9 mouse cellular contexts compared by ENCODE assay signal in genomic region chr11:85838424-85839257, GRCm38 (mm10). TPM values are rescaled to one million over a fixed set of nuclear protein-coding genes. Genes with fewer than 3 reads are reported as not detected.
A peak's percentile ranks its signal among the peaks of the same experiment; 100 is the strongest.
DNase-seq lines count a peak whose midpoint lies in the region; ATAC-seq and TF ChIP-seq lines count a peak whose summit lies in the region.
"Had no signal": no experiment of that assay in that cellular context is flagged by ENCODE, and none has a peak within 500 bp of the region (broad histone marks: within the 10 kb centered on the region; RNA-seq: fewer than 3 reads in every experiment).

No protein-coding gene starts in this region.

- peaks cover 5% of the 10 kb centered on the region for H3K27me3 ChIP-seq in testis, adult 2 months (ENCODE audit: control insufficient read depth, insufficient read depth, low read length)
- H3K27me3 ChIP-seq in limb, embryonic 11.5 days (ENCODE audit: control insufficient read depth, insufficient read depth, low read length): peaks cover 67% of the 10 kb centered on the region

- DNase-seq in heart, adult 11 months: peak; percentile 75
- no peak for DNase-seq in heart, adult 9 months (ENCODE audit: low spot score in 2 of 2)
- no peak for DNase-seq in testis, postnatal 14 days (ENCODE audit: low spot score)
- DNase-seq in limb, embryonic 11.5 days (ENCODE audit: low spot score): no peak
- DNase-seq in frontal cortex, postnatal 36 days (ENCODE audit: low spot score in 2 of 2): no peak
- DNase-seq in ovary, postnatal 10 days (ENCODE audit: low spot score): no peak
- DNase-seq in right cerebral cortex, postnatal 25 days: no peak

- peak overlapping the region; percentile 39 for H3K4me3 ChIP-seq in testis, adult 2 months (ENCODE audit: control insufficient read depth, low read depth, low read length)
- H3K4me3 ChIP-seq in limb, embryonic 11.5 days (ENCODE audit: low read depth, low read length): peak overlapping the region; percentile 61

- H3K9me3 ChIP-seq in limb, embryonic 11.5 days (ENCODE audit: control insufficient read depth, low read length): no peaks in the 10 kb centered on the region; the same call in 1 of the 2 replicates

- 9% methylated on average over 20 of the region's 20 CpGs for WGBS in limb, embryonic 11.5 days

- no peaks in the 10 kb centered on the region for H3K36me3 ChIP-seq in testis, adult 2 months (ENCODE audit: control insufficient read depth, insufficient read depth, low read length)
- no peaks in the 10 kb centered on the region for H3K36me3 ChIP-seq in limb, embryonic 11.5 days (ENCODE audit: control insufficient read depth, insufficient read depth, low read length)

- TF ChIP-seq CTCF in testis, adult 2 months (IDR thresholded peaks at IDR 0.05; ENCODE audit: control insufficient read depth, insufficient read depth, insufficient replicate concordance, low read depth, low read length): no peak

- peak overlapping the region; percentile 90 for H3K4me2 ChIP-seq in limb, embryonic 11.5 days (ENCODE audit: low read depth, severe bottlenecking)

- ATAC-seq in limb, embryonic 11.5 days (ENCODE audit: insufficient number of reproducible peaks, low FRiP score, low TSS enrichment, low read depth): no peak

- no peak for TF ChIP-seq POLR2A in testis, adult 2 months (IDR thresholded peaks at IDR 0.05; ENCODE audit: control insufficient read depth, low read depth, low read length)

- peak overlapping the region; percentile 82 for H3K9ac ChIP-seq in limb, embryonic 11.5 days (ENCODE audit: low read length)

- peaks cover 46% of the 10 kb centered on the region for H3K4me1 ChIP-seq in testis, adult 2 months (ENCODE audit: control insufficient read depth, insufficient read depth, low read length)
- H3K4me1 ChIP-seq in limb, embryonic 11.5 days (ENCODE audit: control insufficient read depth, insufficient read depth, low read length): peaks cover 34% of the 10 kb centered on the region

- no peak overlapping the region for H3K27ac ChIP-seq in testis, adult 2 months (ENCODE audit: control insufficient read depth, insufficient read depth, low read depth, low read length)
- peak overlapping the region; percentile 72; the same call in 1 of the 2 replicates for H3K27ac ChIP-seq in limb, embryonic 11.5 days (replicated peaks; ENCODE audit: low read depth, low read length)

RNA-seq across cellular contexts. Expression of gene Tbx2, which starts 6.3 kb away (rescaled TPM):
- 2.3 and 4.0 TPM in 2 replicates for polyA plus RNA-seq in testis, adult 2 months (2012; rRNA removed)
- polyA plus RNA-seq in limb, embryonic 11.5 days (2014; fragmentation: Nextera tagmentation; extraction: Ambion mirVana): 11.3 and 14.9 TPM in 2 replicates

RNA-seq across cellular contexts. Expression of gene Gm11444, which starts 11.5 kb away (rescaled TPM):
- 5.7 and 8.4 TPM in 2 replicates for polyA plus RNA-seq in testis, adult 2 months (2012; rRNA removed)
- polyA plus RNA-seq in limb, embryonic 11.5 days (2014; fragmentation: Nextera tagmentation; extraction: Ambion mirVana): not detected in 2 replicates
- polyA plus RNA-seq: brain, embryonic 14.5 days had no signal

RNA-seq across cellular contexts. Expression of gene Tbx4, which starts 47.6 kb away (rescaled TPM):
- 0.61 TPM in 2 replicates for polyA plus RNA-seq in testis, adult 2 months (2012; rRNA removed)
- polyA plus RNA-seq in limb, embryonic 11.5 days (2014; fragmentation: Nextera tagmentation; extraction: Ambion mirVana): 36.3 and 36.7 TPM in 2 replicates

Comparison
In these comparisons a context has a peak if more than half of its experiments do, and no peak if none do; other contexts are left out.
1. RNA of gene Tbx4, which starts 47.6 kb away (polyA plus RNA-seq): 36.3 to 36.7 TPM in limb, embryonic 11.5 days; 0.61 TPM in testis, adult 2 months; every median in the first group is over 10 times any median in the second.